Mouse (Mus musculus) adrenal gland, postnatal 25 days (tissue): Measurements from ENCODE around the gene Zfp777. TPM values are rescaled to one million over a fixed set of nuclear protein-coding genes. Genes with fewer than 3 reads are reported as not detected.

Experiments used
- DNase-seq: peaks from one replicate; pipeline ENCODE4 v3.0.0; 2021; ENCODE audit warnings: mixed read lengths
- microRNA-seq, 2 experiments: library from miRNA; unstranded; fragments of <30 nt; microRNA quantifications; one replicate each; pipeline ENCODE4 v1.2.0; 2021
- total RNA-seq: library from RNA; stranded (reverse); gene quantifications from 2 replicates; pipeline ENCODE4 v1.2.3, GENCODE M21; 2021

The Zfp777 gene
- total RNA-seq, 1 experiment from 2014 or later = 27.1 TPM

DNA sequence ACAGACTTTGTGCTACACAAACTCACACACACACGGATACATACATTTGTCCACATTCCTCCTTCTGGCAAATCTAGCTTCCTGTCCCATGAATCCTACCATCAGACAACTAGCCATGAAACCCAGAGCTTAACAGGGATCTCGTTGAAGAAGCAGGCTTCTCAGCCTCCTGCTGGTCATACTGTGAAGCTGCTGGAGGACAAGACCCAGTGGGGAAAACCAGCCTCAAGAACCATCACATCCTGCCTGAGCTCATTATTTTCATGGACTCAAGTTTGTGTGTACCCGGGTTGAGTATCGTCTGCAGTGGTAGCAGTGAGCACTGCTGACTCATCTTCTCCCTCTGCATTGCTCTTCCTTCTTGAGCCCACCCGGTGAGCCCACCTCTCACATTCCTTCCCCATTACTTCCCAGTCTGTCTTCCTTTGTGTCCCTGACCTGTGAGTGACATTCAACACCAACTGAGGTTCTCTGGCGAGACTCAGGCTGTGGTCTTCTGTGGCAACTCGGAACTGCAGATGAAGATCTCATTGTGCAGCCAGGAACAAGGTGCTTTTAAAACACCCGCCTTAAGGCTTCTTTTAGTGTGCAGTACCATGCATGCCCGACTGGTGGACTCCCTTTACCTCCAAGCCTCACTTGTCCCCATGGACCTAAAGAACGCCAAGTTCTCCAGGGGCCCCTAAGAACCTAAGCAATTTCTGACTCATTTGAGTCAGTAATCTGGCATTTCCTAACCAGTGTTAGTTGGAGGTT, 22.6 kb downstream of the Zfp777 start:
- DNase-seq = no peak

GRCm38 (mm10) chr6:48024994-48025345, 23.7 kb downstream of the Zfp777 start:
- no peak for DNase-seq

DNA sequence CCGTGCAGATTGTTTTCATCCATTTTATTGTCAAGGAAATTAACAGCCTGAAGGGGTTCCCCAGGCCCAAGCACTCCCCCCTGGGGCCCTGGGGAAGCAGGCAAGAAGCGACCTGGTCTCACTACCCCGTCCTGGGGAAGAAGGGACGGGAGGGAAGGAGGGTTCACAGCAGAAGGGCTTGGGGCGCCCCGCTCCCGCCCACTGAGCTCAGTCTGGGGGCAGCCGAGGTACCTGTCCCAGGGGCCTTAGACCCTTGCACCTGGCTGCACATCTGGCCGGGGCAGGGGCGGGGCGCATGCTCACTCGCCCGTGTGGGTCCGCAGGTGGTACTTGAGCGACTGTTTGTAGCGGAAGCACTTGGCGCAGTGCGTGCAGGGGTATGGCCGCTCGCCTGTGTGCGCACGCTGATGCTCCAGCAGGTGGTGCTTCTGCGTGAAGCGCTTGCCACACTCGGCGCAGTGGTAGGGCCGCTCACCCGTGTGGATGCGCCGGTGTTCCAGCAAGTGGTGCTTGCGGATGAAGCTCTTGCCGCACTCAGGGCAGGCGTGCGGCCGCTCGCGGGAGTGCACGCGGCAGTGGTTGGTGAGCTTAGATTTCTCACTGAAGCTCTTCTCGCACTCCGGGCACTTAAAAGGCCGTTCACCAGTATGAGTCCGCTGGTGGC, 24.2 kb downstream of the Zfp777 start:
- DNase-seq = no peak

GRCm38 (mm10) chr6:48022672-48023071, 26.0 kb downstream of the Zfp777 start:
- no peak for DNase-seq

DNA sequence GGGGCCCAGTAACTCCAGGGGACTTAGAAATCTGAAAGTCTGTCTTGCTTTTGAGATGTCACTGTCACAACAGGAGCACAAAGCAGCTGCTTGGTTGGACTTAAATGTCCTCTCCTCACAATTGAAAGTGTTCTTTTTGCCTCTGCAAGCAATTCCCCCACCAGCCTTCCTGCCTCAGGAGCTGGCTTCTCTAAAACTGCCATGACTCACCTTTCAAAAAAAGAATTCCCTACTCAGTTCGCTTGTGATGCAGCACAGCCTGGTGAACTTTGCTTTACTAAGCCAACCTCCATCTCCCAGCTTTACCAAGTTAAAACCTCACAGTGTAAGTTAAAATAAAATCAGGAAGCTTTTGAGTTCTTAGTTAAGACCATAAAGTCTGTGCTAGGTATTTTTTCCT, 27.0 kb downstream of the Zfp777 start:
- no peak for DNase-seq

GRCm38 (mm10) chr6:48020006-48020405, 28.7 kb downstream of the Zfp777 start:
- DNase-seq = peak; percentile 60

DNA sequence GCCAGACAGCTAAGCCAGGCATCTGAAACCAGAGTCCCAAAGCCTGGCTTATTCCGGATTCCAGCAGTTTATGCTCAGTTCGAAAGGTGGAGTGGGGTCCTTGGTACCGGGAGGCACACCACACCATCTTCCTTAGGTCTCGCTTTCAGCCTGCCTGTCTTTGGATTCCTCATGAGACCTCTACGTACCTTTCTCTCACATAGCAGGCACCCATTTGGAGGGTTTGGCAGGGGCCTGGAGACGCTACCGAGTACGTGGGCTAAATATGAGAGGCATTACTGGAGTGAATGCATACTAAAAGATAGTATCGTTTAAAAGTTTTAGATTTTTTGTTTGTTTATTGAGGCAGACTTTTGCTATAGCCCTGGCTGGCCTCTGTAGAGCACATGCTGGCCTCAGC, 31.9 kb downstream of the Zfp777 start:
- DNase-seq = no peak

GRCm38 (mm10) chr6:48016090-48016521, 32.6 kb downstream of the Zfp777 start:
- DNase-seq = peak; percentile 74

DNA sequence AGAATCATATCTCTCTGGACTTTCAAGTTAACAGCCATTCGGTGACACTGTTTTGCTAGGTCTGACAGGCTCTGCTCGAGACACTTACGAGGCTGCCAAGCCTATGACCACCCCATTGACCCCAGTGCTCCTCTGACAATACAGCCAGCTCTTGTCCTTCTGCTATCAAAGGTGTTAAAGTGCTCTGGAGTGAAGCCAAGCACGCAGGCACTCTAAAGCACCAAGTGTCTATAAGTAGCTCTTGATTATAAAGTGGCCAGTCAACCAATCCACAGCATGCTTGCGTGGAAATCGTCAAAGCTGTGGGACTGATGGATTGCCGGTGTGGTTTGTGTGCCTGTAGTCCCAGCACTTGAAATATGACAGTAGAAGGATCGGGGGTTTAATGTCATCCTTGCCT, 38.0 kb downstream of the Zfp777 start:
- DNase-seq = no peak

GRCm38 (mm10) chr6:47995661-47996060, 53.0 kb downstream of the Zfp777 start:
- DNase-seq = no peak

- DNase-seq = no peak
These were observed 64.8 kb downstream of the Zfp777 start for GRCm38 (mm10) chr6:47983936-47984335.

GRCm38 (mm10) chr6:47978897-47979368, 69.8 kb downstream of the Zfp777 start:
- DNase-seq = peak; percentile 84

- no peak for DNase-seq
These were observed 74.1 kb downstream of the Zfp777 start for GRCm38 (mm10) chr6:47974599-47974998.

Small RNAs within 50 kb of the gene (microRNA-seq; reads per million reads assigned to microRNA genes)
- gene Gm24563 = 0 to 0.36 reads per million in 2 experiments

Other genes starting within 250 kb of the Zfp777 start
- gene Pdia4, start 235.5 kb downstream of the Zfp777 start, total RNA-seq = 86.2 and 93.9 TPM in 2 replicates
- gene Zfp786, start 218.0 kb downstream of the Zfp777 start, total RNA-seq = 1.6 and 2.9 TPM in 2 replicates
- gene Zfp398, start 213.2 kb downstream of the Zfp777 start, total RNA-seq = 16.7 and 19.4 TPM in 2 replicates
- gene Zfp282, start 171.7 kb downstream of the Zfp777 start, total RNA-seq = 13.2 and 15.6 TPM in 2 replicates
- 18.9 and 19.2 TPM in 2 replicates for gene Zfp212, start 128.4 kb downstream of the Zfp777 start, total RNA-seq
- 7.9 and 9.0 TPM in 2 replicates for gene Zfp956, start 95.5 kb downstream of the Zfp777 start, total RNA-seq
- 24.6 and 29.7 TPM in 2 replicates for gene Zfp746, start 37.7 kb upstream of the Zfp777 start, total RNA-seq